Mouse (Mus musculus) T-cell, adult 2 months (primary cell): ENCODE measurements around the gene Olfr1564.
"Not testable (repeated sequence)": the region's sequence is repeated elsewhere in the genome, so short reads cannot be mapped to it uniquely, and the experiment has no call there.

Experiments used
- DNase-seq: peaks from one replicate; pipeline ENCODE4 v3.0.0; 2022; ENCODE audit warnings: low spot score

The Olfr1564 gene

DNA sequence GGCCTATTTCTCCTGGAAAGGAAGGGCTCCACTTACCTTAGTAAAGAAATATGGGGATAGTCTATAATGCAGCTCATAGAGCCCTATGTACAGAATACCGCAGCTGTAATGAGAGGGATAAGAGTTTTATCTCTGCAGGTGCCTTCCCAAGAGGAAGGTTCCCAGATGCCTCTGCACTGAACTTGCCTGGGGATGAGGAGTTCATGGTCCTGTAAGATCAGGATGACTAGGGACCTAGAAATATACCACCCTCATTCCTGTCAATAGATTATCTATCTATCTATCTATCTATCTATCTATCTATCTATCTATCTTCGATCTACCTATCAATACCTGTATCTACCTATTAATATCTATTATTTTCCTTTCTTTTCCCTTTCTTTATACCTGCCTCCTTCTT, at the start of gene Olfr1564:
Gene Olfr1564, minus strand, starts transcription at position 101 of the 400 bp plus-strand sequence.
- DNase-seq, result no peak

DNA sequence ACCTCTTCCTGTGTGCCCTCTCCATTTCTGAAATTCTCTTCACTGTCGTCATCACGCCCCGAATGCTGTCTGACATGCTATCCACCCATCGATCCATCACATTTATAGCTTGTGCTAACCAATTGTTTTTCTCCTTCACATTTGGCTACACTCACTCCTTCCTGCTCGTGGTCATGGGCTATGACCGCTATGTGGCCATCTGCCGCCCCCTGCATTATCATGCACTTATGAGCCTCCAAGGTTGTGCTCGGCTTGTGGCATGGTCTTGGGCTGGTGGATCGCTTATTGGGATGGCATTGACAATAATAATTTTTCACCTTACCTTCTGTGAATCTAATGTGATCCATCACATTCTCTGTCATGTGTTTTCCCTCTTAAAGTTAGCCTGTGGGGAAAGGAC, 47.4 kb upstream of the Olfr1564 start:
- DNase-seq, result no peak

DNA sequence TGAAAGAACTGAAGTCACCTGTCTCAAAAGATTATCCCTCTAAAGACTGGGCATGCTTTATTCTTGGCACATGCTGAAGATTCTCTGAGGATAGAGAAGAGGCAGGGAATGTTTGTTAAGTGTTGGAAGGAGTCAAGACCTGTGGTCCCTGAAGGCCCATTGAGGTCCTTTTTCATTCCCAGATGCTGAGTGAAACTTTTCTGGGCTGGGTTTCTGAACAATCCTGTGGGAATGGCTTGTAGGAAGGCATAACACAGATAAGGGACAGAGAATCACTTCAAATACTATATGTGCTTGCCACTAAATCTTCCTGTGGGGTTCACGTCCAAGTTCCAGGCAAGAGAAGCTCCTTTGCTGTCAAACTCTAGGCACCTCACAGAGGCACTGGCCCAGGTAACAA, 42.9 kb upstream of the Olfr1564 start, which contains the start of gene Olfr63:
Gene Olfr63, plus strand, starts transcription at position 301 of the 400 bp plus-strand sequence.
- DNase-seq, result no peak

DNA sequence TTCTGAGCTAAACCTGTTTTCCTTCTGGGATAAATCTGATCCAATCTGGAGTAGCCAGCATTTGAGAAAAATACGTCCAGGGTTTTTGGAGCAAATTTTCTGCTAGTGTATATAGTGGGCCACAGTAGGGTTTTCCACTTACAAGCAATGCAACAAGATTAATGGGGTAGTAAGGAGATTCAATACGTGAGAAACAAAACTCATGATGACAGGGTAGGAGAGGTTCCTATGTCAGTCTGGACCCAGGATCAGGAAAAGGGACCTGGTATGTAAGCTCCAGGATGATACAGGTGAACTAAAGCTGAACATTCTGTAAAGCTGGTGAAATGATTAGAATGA, 33.8 kb upstream of the Olfr1564 start:
- not testable (repeated sequence) for DNase-seq

DNA sequence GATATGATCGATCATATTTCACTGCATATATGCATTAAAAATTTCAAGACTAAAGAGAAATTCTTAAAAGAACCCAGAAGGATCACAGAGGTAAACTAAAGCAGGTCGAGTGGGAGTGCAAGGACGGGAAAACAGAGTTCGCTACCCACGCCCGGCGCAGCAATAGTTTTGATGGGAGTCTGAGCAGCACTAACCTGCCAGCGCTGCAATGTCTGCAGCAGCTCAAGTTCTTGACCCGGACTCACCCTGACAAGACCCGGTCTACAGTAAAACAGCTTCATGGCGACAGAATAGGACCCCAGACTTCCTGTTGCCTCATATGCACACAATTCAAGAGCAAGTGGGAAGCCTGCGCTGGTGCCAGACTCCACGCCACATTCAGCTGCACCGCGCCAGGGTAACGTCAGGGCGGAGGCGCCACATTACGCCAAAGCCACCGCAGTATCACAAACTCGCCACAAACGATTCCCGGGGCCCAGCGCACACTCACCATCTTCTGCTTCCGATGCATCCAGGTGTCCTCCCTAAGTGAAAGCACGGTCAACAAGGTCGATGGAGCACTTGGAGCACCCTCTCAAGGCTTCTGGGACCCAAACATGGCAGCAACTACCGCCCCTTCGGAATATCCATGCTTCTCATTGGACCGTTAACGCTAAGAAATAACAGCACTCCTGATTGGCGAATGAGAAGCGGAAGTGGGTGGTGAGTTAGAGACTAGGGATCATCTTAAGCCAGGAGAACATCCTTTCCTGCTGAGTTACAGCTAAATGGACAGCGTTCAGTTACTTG, 33.2 kb upstream of the Olfr1564 start, which contains the start of gene Zfp955a:
Gene Zfp955a, minus strand, starts transcription at position 616 of the 789 bp plus-strand sequence.
- DNase-seq, result not testable (repeated sequence)

DNA sequence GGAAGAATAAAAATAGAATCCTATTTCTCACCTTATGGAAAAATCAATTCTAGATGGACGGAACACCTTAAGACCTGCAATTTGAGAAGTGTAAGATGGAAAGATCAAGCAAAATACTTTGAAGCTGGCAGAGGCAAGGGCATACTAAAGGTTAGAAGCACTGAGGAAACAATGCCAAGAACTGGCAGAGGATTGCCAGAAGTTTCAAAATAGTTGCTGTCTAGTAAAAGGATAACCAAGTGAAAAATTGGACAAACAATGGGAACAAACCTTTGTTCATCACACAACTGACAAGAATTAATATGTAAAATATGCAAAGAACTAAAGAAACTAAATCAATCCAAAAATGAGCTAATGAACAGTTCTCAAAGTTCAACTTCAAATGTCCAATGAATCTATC, 15.2 kb upstream of the Olfr1564 start:
- not testable (repeated sequence) for DNase-seq

DNA sequence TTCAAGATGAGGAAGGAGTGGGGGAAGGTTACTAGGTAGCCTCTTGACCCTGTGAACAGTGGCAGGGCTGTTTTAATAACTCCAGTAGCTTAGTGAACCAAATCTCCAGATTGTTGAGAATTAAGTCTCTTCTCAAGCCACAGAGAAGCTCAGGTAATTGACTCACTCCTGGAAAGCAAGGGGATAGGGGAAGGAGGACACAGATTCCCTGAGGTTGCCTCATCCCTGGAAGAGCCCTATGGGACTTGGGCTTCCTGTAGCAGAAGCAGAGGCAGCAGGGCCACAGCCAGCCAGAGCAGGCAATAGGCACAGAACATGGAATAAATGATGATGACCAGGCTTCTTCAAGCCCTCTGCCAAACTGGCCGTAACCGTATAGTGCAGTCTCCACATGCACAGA, 30.5 kb downstream of the Olfr1564 start, which contains the start of gene Olfr239:
Gene Olfr239, plus strand, starts transcription at position 301 of the 400 bp plus-strand sequence.
- not testable (repeated sequence) for DNase-seq

DNA sequence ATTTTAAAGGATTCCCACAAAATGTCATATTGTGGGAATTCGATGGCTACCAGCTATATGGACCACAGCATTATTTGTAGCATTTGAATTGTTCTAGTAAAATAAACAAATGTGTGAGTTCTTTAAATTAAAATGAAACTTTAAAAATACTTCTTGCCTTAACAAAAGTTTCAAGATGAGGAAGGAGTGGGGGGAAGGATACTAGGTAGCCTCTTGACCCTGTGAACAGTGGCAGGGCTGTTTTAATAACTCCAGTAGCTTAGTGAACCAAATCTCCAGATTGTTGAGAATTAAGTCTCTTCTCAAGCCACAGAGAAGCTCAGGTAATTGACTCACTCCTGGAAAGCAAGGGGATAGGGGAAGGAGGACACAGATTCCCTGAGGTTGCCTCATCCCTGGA, 53.3 kb downstream of the Olfr1564 start, which contains the start of gene Olfr55:
Gene Olfr55, plus strand, starts transcription at position 301 of the 400 bp plus-strand sequence.
- DNase-seq, result not testable (repeated sequence)
